Mouse (Mus musculus) hindbrain, embryonic 15.5 days (tissue): Measurements from ENCODE around the gene Baiap3. TPM values are rescaled to one million over a fixed set of nuclear protein-coding genes. Genes with fewer than 3 reads are reported as not detected.
"Not testable (repeated sequence)": the region's sequence is repeated elsewhere in the genome, so short reads cannot be mapped to it uniquely, and the experiment has no call there.

Experiments
- ATAC-seq: fragments of 200-750 bp; cut with Nextera tagmentation; 2 replicates; pipeline ENCODE4 v1.8.0; 2017; ENCODE audit warnings: low read depth, moderate number of reproducible peaks, moderate TSS enrichment; ENCODE audit not compliant: low FRiP score
- H3K27ac ChIP-seq: fragments of 300-500 bp; sonication (generic); replicated peaks from 2 replicates; pipeline ENCODE4 v1.5.1; 2015; ENCODE audit warnings: mild to moderate bottlenecking, inconsistent platforms
- H3K27me3 ChIP-seq: fragments of 300-500 bp; sonication (generic); 2 replicates; pipeline ENCODE4 v1.6.1; 2015; ENCODE audit warnings: control low read depth, inconsistent platforms
- H3K36me3 ChIP-seq: fragments of 300-500 bp; sonication (generic); 2 replicates; pipeline ENCODE4 v1.6.1; 2015; ENCODE audit warnings: control low read depth, inconsistent platforms
- H3K4me1 ChIP-seq: fragments of 300-500 bp; sonication (generic); replicated peaks from 2 replicates; pipeline ENCODE4 v1.6.1; 2015; ENCODE audit warnings: control low read depth, inconsistent platforms
- H3K4me2 ChIP-seq: fragments of 300-500 bp; sonication (generic); 2 replicates; pipeline ENCODE4 v1.6.1; 2015; ENCODE audit warnings: moderate library complexity, mild to moderate bottlenecking, inconsistent platforms
- H3K4me3 ChIP-seq: fragments of 300-500 bp; sonication (generic); 2 replicates; pipeline ENCODE4 v1.5.1; 2015; ENCODE audit warnings: mild to moderate bottlenecking, inconsistent platforms
- H3K9ac ChIP-seq: fragments of 300-500 bp; sonication (generic); 2 replicates; pipeline ENCODE4 v1.6.1; 2015; ENCODE audit warnings: inconsistent platforms
- H3K9me3 ChIP-seq: fragments of 300-500 bp; sonication (generic); 2 replicates; pipeline ENCODE4 v1.6.1; 2016; ENCODE audit warnings: control low read depth, inconsistent platforms
- WGBS: fragments of 180-500 bp; shearing (Covaris S2); methylation state at CpG from one replicate; pipeline ENCODE4 v1.1.7; 2015; 5-methylcytosine and 5-hydroxymethylcytosine counted together
- polyA plus RNA-seq: library from polyadenylated mRNA; unstranded; fragments of >200 nt; fragmentation: Nextera tagmentation; extraction: Ambion mirVana; gene quantifications from 2 replicates; pipeline ENCODE4 v1.2.1, GENCODE M21; 2015

Baiap3 gene
- polyA plus RNA-seq, 1 experiment from 2014 or later = 19.6 TPM

GRCm38 (mm10) chr17:25243131-25243780 lies 12.9 kb downstream of the Baiap3 start:
- Histone ChIP-seq H3K27ac (no peak overlapping the region), H3K4me2 (no peak overlapping the region), H3K27me3 (no peaks in the 10 kb centered on the region), H3K4me1 (peaks cover 21% of the 10 kb centered on the region), H3K9ac (no peak overlapping the region), H3K4me3 (no peak overlapping the region), H3K9me3 (no peaks in the 10 kb centered on the region), H3K36me3 (peaks cover 22% of the 10 kb centered on the region)
- no peak for ATAC-seq
- 82% methylated on average over 11 of the region's 11 CpGs for WGBS

GRCm38 (mm10) chr17:25239695-25240636 lies 16.2 kb downstream of the Baiap3 start, which contains the start of the genes Gnptg and Tsr3:
Gene Gnptg, minus strand, starts transcription at chr17:25240124.
Gene Tsr3, plus strand, starts transcription at chr17:25240170.
- Histone ChIP-seq H3K9ac (peak within 1 kb of the TSS; percentile 72), H3K27ac (peak within 1 kb of the TSS; percentile 73), H3K36me3 (peaks cover 35% of the 10 kb centered on the region), H3K4me2 (peak within 1 kb of the TSS; percentile 94), H3K9me3 (no peaks in the 10 kb centered on the region), H3K4me3 (peak within 1 kb of the TSS; percentile 77), H3K27me3 (no peaks in the 10 kb centered on the region), H3K4me1 (peaks cover 28% of the 10 kb centered on the region)
- peak; percentile 89 for ATAC-seq
- under 1% methylated on average over 79 of the region's 80 CpGs for WGBS

- Histone ChIP-seq H3K4me1 (peaks cover 17% of the 10 kb centered on the region), H3K9ac (no peak overlapping the region), H3K27me3 (no peaks in the 10 kb centered on the region), H3K36me3 (peaks cover 29% of the 10 kb centered on the region), H3K27ac (no peak overlapping the region), H3K4me3 (no peak overlapping the region), H3K9me3 (no peaks in the 10 kb centered on the region), H3K4me2 (no peak overlapping the region)
- ATAC-seq = no peak
- 86% methylated on average over 9 of the region's 9 CpGs for WGBS
These were observed 20.5 kb downstream of the Baiap3 start for GRCm38 (mm10) chr17:25235635-25236034.

- H3K9me3 ChIP-seq, H3K4me2 ChIP-seq, H3K9ac ChIP-seq, H3K27ac ChIP-seq, H3K27me3 ChIP-seq, H3K4me1 ChIP-seq, H3K4me3 ChIP-seq: not testable (repeated sequence)
- ATAC-seq = peak; percentile 81
- H3K36me3 ChIP-seq = peaks cover 38% of the 10 kb centered on the region
- 92% methylated on average over 7 of the region's 11 CpGs for WGBS
These were observed 24.5 kb downstream of the Baiap3 start for GRCm38 (mm10) chr17:25231621-25232020.

GRCm38 (mm10) chr17:25230700-25231099 lies 25.5 kb downstream of the Baiap3 start:
- Histone ChIP-seq H3K27me3 (no peaks in the 10 kb centered on the region), H3K4me1 (no peaks in the 10 kb centered on the region), H3K4me2 (no peak overlapping the region), H3K36me3 (peaks cover 32% of the 10 kb centered on the region), H3K4me3 (no peak overlapping the region), H3K9me3 (no peaks in the 10 kb centered on the region), H3K27ac (no peak overlapping the region), H3K9ac (no peak overlapping the region)
- WGBS = 92% methylated on average over 3 of the region's 3 CpGs
- no peak for ATAC-seq

- not testable (repeated sequence) for H3K9ac ChIP-seq, H3K4me3 ChIP-seq, H3K9me3 ChIP-seq, H3K4me1 ChIP-seq, H3K27ac ChIP-seq, H3K27me3 ChIP-seq, H3K4me2 ChIP-seq
- peaks cover 26% of the 10 kb centered on the region for H3K36me3 ChIP-seq
- WGBS = 80% methylated on average over 17 of the region's 17 CpGs
- ATAC-seq = peak; percentile 61; the same call in 1 of the 2 replicates
These were observed 26.0 kb downstream of the Baiap3 start for GRCm38 (mm10) chr17:25230014-25230655.

GRCm38 (mm10) chr17:25227991-25228390 lies 28.2 kb downstream of the Baiap3 start:
- H3K4me1 ChIP-seq = no peaks in the 10 kb centered on the region
- H3K4me3 ChIP-seq = no peak overlapping the region
- no peak overlapping the region for H3K27ac ChIP-seq
- 89% methylated on average over 5 of the region's 5 CpGs for WGBS
- no peak overlapping the region for H3K9ac ChIP-seq
- H3K9me3 ChIP-seq = no peaks in the 10 kb centered on the region
- no peak overlapping the region for H3K4me2 ChIP-seq
- no peak for ATAC-seq
- peaks cover 18% of the 10 kb centered on the region for H3K36me3 ChIP-seq
- no peaks in the 10 kb centered on the region for H3K27me3 ChIP-seq

GRCm38 (mm10) chr17:25225659-25226058 lies 30.5 kb downstream of the Baiap3 start:
- Histone ChIP-seq H3K9ac (no peak overlapping the region), H3K27me3 (no peaks in the 10 kb centered on the region), H3K4me2 (no peak overlapping the region), H3K36me3 (peaks cover 9% of the 10 kb centered on the region; the same call in 1 of the 2 replicates), H3K4me3 (no peak overlapping the region), H3K27ac (no peak overlapping the region), H3K4me1 (peaks cover 18% of the 10 kb centered on the region), H3K9me3 (no peaks in the 10 kb centered on the region)
- WGBS = 82% methylated on average over 4 of the region's 4 CpGs
- ATAC-seq = no peak

GRCm38 (mm10) chr17:25224586-25225222 lies 31.5 kb downstream of the Baiap3 start:
- Histone ChIP-seq H3K4me1 (peaks cover 19% of the 10 kb centered on the region), H3K36me3 (peaks cover 6% of the 10 kb centered on the region), H3K9ac (no peak overlapping the region), H3K4me2 (no peak overlapping the region), H3K27me3 (no peaks in the 10 kb centered on the region), H3K4me3 (no peak overlapping the region), H3K9me3 (no peaks in the 10 kb centered on the region), H3K27ac (no peak overlapping the region)
- ATAC-seq = no peak
- WGBS = 92% methylated on average over 7 of the region's 7 CpGs

- 49% methylated on average over 6 of the region's 6 CpGs for WGBS
- Histone ChIP-seq H3K4me3 (peak overlapping the region; percentile 42), H3K36me3 (no peaks in the 10 kb centered on the region; the same call in 1 of the 2 replicates), H3K27me3 (no peaks in the 10 kb centered on the region), H3K4me2 (peak overlapping the region; percentile 77), H3K9ac (peak overlapping the region; percentile 34), H3K9me3 (no peaks in the 10 kb centered on the region), H3K27ac (peak overlapping the region; percentile 60), H3K4me1 (peaks cover 19% of the 10 kb centered on the region)
- ATAC-seq = no peak
These were observed 33.1 kb downstream of the Baiap3 start for GRCm38 (mm10) chr17:25222951-25223601.

GRCm38 (mm10) chr17:25222504-25222940 lies 33.6 kb downstream of the Baiap3 start:
- WGBS = 16% methylated on average over 14 of the region's 28 CpGs
- peak overlapping the region; percentile 34 for H3K9ac ChIP-seq
- peak; percentile 89 for ATAC-seq
- H3K36me3 ChIP-seq, H3K27me3 ChIP-seq, H3K9me3 ChIP-seq: not testable (repeated sequence)
- peaks cover 19% of the 10 kb centered on the region for H3K4me1 ChIP-seq
- peak overlapping the region; percentile 42 for H3K4me3 ChIP-seq
- peak overlapping the region; percentile 60 for H3K27ac ChIP-seq
- peak overlapping the region; percentile 77 for H3K4me2 ChIP-seq
